Mouse (Mus musculus): ENCODE measurements around the gene Ptpn3.

Gene Ptpn3

DNA sequence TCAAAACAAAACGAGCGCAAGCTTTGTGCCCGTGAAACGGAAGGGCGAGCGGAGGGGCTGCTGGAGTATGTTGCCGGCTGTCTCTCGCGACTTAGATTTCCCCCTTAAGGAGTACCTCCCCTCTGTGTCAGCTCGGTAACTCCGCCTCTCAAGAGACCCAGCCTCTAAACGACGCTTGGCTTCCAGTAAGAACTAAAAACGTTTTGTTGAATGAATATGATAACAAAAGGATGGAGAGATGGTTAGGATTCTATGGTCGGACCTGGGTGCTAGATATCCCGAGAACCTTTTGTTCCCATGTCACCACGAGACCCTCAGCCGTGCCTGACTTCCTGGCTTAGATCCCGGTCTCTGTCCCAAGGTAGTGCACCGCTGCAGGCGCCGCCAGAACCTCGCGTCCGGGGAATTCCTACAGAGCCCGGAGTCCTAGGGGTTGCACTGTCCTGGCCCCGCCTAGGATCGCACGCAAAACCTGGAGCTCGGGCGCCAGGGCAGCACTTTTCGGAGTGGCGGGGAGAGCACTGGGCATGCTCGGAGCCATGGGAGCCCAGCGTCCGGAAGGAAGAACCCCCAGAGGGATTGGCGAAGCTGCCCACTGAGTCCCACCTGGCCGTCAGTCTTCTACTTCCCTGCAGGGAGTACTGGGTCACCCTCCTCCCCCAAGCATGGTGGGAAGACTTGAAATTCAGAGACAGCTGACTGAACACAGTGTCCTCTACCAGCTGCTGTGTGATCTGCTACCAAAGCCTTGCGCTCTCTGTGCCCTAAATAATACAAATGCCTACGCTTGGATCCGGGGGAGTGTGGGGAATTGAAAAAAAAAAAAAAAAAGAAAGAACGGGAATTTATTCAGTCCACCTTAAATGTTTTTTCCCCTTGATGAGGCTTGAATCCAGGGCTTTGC lies at the start of gene Ptpn3:
Gene Ptpn3 (minus strand): TSS at position 428 of the 904 bp plus-strand sequence.
- DNase-seq = peak; percentile 87 to 89

GRCm38 (mm10) chr4:57350541-57350940 lies 48.9 kb upstream of the Ptpn3 start:
- DNase-seq = no peak

GRCm38 (mm10) chr4:57343996-57344395 lies 42.4 kb upstream of the Ptpn3 start:
- no peak for DNase-seq

GRCm38 (mm10) chr4:57338923-57339322 lies 37.3 kb upstream of the Ptpn3 start:
- no peak for DNase-seq

DNA sequence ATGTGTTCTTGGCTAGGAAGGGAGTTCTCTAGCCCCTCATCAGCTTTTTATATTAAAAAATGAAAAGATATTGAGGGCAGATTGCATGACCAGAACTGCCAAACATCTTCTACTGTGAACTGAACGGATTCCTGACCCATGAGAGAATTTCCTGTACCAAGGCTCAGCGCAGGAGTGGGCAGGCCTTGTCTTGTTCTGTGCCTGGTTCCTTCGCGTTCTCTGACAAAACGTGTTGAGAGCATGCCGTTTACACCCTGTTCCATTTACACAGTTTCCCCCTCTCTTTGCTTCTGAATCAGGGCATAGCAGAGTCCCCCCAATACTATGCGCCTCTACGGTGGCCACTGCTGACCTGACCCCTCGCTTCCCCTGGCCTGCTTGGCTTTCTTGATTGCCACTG lies 36.4 kb upstream of the Ptpn3 start:
- DNase-seq = no peak

DNA sequence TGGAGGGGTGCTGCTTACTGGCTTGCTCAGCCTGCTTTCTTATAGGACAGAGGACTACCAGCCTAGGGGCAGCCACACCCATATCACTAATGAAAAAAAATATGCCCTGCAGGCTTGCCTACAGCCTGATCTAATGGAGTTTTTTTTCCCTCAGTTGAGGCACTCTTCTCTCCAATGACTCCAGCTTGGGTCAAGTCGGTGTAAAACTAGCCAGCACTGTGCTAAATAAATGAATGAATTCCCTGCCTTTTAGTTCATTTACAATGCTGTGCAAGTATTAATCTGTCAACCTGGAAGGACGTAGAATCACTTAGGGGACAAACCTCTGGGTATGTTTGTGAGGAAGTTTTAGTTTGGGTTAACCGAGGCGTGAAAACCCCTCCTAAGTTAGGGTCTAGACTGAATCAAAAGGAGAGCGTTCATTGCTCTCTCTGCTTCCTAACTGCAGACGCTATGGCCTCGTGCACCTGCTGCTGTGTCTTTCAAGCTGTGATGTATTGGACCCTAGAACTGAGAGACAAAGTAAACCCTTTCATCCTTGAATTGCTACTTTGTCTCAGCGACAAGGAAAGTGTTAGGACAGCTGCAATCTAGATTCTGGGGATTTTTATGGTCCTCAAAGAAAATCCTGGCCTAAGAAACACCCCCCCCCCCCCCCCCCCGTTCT lies 33.5 kb upstream of the Ptpn3 start:
- DNase-seq = no peak

DNA sequence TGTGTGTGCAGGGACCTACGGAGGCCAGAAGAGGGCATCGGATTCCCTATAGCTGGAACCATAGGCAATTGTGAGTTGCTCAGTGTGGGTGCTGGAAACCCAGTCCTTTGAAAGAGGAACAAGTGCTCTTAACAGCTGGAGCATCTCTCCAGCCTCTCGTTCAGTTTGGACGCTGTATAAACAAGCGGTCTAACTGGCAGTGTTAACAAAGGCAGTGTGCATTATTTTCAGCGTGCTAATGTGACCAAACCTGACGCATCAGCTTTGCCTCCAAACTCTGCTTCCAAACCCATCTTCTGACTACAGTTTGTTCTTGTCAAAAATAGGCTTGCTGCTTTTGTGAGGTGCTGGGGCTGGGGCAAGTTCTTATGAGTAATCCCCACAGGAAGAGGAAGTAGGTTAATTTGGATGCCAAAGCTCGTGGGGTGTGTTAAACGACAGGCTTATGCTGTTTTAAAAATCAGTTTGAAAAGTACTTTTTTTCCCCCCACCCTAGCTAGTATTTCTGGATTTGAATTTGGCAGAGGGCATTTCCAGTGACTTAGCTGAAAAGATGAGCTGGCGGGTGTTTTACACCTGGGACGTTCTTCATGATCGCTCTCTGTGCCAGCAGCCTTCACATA lies 32.4 kb upstream of the Ptpn3 start:
- DNase-seq = no peak

DNA sequence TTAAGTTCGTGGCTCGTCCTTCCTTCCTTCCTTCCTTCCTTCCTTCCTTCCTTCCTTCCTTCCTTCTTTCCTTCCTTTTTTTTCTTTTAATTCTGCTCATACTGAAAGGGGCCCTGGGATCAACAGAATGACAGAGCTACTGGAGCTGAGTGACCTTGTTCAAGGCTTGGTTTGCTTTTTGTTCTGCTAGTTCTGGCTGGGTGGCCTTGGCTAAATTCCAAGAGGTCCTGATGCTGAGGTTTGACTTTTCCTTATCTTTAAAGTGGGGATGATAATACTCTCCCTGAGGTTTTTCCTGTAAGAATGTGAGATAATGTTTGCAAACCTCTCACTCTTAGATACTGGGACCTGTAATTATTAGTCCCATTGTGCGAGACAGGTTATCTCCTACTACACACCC lies 30.9 kb upstream of the Ptpn3 start:
- DNase-seq = no peak

DNA sequence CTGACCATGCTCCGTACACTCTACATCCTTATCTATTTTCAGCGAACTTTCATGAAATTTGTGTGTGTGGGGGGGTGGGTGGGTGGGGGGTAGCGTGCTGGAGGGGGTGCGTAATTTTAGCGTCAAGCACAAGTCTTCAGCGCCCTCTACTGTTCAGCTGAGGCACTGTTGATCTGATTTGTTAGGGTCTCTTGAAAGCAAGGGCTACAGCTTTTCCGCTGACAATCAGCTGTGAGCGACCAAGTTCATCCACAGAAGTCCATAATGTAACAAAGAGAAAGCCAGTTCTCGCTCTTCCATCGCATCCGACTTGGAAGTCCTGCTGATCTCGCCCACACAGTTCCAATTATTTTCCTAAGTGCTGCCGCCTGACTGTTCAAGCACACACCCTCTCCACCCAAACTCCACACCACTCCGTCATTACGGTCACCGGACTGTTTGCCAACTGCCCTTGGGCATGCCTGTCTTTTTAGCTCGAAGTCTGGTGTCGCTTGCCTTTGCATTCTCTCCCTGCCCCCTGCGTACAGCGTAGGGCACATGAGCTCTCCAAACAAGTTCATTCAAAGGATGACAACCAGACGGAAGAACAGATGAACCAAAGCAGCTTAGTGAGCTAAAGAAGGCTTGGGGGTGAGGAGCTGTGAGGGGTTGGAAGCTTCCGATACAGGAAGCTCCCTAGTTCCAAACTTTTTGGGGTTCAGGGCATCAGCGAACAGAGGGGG lies 19.1 kb upstream of the Ptpn3 start:
- DNase-seq = peak in 1 of 2 experiments; percentile 53

DNA sequence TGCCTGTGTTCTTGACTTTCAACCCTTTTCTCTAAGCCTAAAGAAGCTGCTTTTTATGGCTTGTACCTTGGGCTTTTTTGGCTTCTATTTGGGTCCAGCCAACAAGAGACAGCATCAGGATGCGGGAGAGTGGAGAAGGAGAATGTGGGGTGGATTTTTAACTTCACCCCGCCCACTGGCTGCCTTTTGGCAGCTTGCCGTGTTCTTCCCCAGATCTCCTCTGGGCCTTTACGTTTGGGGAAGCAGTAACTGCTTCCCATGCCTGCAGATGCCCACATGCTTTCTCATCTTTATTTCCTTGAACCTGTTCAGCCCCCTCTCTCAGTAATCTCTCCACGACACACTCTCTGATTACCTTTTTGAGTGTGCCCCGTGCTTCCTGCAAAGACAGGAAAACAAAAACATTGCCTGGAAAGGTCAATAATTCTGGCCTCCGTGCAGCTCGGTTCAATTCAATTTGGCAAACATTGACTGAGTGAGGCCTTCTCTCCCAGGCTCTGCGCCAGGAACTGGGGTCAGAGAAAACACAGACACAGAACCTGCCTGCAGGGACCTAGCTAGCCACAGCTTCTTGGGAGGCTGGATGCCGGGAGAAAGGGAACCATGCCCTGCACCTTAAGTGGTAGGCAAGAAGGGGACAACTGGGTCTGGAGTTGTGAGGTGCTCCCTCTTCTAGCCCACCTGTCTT lies 17.0 kb upstream of the Ptpn3 start:
- DNase-seq = peak; percentile 77 to 79

GRCm38 (mm10) chr4:57312256-57313166 lies 10.9 kb upstream of the Ptpn3 start:
- no peak for DNase-seq

DNA sequence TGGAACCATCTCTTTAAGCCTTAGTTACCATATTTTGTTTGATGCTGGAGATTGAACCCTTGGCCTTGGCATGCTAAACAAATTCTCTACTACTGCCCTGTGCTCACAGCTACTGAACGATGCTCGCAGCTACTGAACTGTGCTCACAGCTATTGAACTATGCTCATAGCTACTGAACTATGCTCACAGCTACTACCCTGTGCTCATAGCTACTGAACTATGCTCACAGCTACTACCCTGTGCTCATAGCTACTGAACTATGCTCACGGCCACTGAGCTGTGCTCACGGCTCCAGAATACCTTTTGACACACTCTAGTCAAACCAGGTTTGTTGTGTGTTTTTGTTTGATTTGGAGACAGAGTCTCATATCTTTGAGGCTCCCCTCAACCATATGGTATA lies 10.1 kb upstream of the Ptpn3 start:
- DNase-seq = peak; percentile 9 to 23

- peak; percentile 37 to 44 for DNase-seq
Observed at GRCm38 (mm10) chr4:57308214-57309000, 6.8 kb upstream of the Ptpn3 start.

GRCm38 (mm10) chr4:57307747-57308146 lies 6.1 kb upstream of the Ptpn3 start:
- no peak for DNase-seq

DNA sequence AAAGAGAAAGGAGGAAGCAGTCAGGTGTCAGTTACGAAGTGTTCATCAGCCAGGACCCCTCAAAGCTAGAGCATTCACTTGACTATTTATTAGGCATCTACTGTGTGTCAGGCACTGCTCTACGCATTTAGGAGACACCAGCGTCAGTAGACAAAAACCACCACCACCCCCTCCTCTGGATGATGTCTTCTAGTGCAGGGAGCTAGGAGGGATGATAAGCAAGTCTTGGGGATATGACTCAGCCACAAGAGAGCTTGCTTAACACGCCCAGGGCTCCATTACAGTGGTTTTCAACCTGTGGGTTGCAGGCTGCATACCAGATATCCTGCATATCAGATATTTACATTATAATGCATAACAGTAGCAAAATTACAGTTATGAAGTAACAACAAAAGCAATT lies 4.6 kb upstream of the Ptpn3 start:
- no peak for DNase-seq

DNA sequence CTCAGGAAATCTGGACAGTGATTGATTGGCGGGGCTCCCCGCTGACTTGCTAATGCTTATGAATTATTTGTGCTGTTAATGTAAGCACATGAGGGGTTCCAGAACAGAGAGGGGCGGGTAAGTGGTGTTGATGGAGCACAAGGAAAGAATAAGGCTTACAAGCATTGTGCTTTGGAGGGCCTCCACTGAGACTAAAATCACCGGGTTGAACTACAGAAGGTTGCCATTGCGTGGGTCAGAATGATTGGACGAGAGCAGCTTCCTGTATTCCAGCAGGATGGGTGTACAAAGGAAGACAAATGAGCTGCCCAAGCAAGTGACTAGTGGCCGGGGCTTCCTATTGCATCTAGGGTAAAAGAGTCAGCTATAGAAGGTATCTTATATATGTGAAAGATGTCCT lies 4.0 kb upstream of the Ptpn3 start:
- DNase-seq = no peak

DNA sequence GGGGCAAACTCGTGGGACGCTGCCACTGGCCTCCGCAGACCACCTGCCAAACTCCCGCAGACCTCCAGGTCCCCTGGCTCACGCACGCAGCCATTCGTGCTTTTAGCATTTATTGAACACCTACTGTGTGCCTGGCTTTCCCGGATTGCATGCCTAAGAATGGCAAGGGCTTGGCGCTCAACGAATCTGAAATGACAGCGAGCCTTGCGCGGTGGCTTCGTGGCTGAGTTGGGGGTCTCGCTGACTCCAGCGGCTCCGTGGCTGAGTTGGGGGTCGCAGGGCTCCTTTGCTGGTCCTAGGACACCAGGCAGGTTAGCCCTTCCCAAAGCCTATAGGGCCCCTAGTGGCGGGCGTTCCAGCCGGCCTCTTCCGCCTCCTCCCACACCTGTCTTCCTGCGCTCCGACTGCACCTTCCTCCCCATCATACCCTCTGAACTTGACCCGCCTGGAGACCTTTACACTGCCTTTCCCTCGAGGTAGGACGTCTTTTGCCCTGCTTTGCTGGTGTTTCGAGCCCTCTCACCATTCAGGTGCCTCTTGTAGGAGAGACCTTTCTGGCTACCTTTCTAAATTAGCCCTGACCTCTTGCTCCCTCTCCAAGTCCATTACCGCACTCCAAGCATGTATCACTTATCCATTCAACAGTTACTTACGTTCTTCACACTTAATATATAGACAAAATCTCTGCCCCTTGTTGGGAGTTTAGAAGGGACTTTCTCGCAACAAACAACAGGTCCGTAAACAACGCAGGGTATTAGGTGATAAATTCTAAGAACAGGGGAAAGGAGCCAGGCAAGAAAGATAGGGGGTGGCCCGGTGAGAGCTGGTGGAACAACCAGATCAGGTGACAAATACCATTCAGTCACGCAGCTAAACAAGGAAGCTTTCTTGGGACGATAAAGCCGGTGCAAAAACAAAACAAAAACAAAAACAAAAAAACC lies 898 bp downstream of the Ptpn3 start:
- peak; percentile 67 to 70 for DNase-seq

DNA sequence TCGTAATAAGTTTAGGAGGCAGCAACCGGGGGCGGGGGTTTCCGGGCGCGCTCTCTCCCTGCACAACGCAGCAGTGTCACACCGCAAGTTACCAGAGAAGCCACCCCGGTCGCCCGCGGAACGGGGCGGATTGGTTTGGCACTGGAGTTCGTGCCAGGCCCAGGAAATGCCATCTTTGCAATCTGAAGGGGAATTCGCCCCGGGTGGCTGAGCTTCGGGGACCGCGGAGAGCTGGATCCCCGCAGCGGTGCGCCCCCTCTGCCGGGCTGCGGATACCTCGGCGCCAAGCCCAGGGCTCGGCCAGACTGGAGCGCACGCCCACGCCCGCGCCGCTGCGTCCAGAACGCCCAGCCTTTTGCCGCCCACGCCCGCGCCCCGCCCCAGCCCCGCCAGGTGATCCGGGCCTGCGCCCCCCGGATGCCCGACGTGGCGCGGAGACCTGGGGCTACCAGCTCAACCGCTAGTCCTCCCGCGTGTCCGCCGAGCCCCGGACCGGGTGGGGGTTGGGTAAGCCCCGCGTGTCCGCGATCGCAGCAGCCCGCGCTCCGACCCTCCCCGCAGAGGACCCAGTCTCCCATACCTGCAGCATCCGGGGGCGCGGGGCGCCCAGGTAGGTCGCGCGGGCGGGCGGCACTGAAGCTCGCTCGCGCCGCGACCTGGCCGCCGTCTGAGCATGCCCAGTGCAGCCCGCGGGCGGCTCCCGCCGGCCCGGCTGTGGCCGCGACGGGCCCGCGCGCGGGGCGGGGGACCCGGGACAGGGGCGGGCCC lies 1.8 kb downstream of the Ptpn3 start:
- peak; percentile 57 to 69 for DNase-seq

All from kidney, adult 8-10 months (tissue).